In genomic region chr2:30487597-30487996, GRCm38 (mm10) we compare ENCODE assay signal across 11 mouse cellular contexts. TPM values are rescaled to one million over a fixed set of nuclear protein-coding genes. Genes with fewer than 3 reads are reported as not detected.
DNase-seq lines count a peak whose midpoint lies in the region.
"Had no signal": no experiment of that assay in that cellular context is flagged by ENCODE, and none has a peak within 500 bp of the region (broad histone marks: within the 10 kb centered on the region; RNA-seq: fewer than 3 reads in every experiment).

No protein-coding gene starts in this region.

- peak; percentile 14 for DNase-seq in kidney, postnatal 14 days
- no peak for DNase-seq in kidney, postnatal 36 days
- peak; percentile 77 for DNase-seq in adrenal gland, adult 8-10 months
- DNase-seq in gastrocnemius, postnatal 14 days: peak; percentile 69
- no peak for DNase-seq in embryo, embryonic 10 days (ENCODE audit: low spot score)
- no peak for DNase-seq in cerebellum, adult 9-11 months
- no peak for DNase-seq in spleen, postnatal 4 days (ENCODE audit: low spot score in 2 of 2)
- DNase-seq: thymus, adult 18-20 months had no signal

- no peak overlapping the region for H3K4me3 ChIP-seq in macrophage (ENCODE audit: inconsistent target)
- H3K4me3 ChIP-seq: forebrain, embryonic 12.5 days had no signal

- no peaks in the 10 kb centered on the region for H3K36me3 ChIP-seq in macrophage (ENCODE audit: inconsistent target)
- H3K36me3 ChIP-seq: forebrain, embryonic 12.5 days had no signal

- no peaks in the 10 kb centered on the region for H3K79me2 ChIP-seq in macrophage (ENCODE audit: inconsistent target)

- 1% methylated on average over 7 of the region's 7 CpGs for WGBS in macrophage (ENCODE audit: missing documents)

- intact Hi-C loops in gastrocnemius, postnatal 14 days (cut with DNase I; ENCODE audit: low total_unique reads): no loop called here

- peak overlapping the region; percentile 72 for H3K27ac ChIP-seq in macrophage
- H3K27ac ChIP-seq: forebrain, embryonic 12.5 days; hindbrain, postnatal 0 days had no signal

RNA-seq across cellular contexts. Expression of gene Ier5l, which starts 13.6 kb away (rescaled TPM):
- 1 to 10 TPM; 3.8 to 7.7 (median 6.8) TPM for total RNA-seq in adrenal gland, adult 8-10 months (2022)
- 1 to 10 TPM; 3.5 to 4.2 TPM for total RNA-seq in gastrocnemius, postnatal 14 days (2021)
- 1 to 10 TPM in 5 of 26 experiments, under 1 TPM in 16, not detected in 5; 0.31 to 6.4 (median 0.72) TPM for total RNA-seq in macrophage (2018; cell fraction: chromatin; rRNA removed)
- total RNA-seq in macrophage (2018; cell fraction: cytosol; rRNA removed): 10 to 100 TPM in 3 of 26 experiments, 1 to 10 TPM in 13, under 1 TPM in 10; 0.11 to 10.3 (median 1.2) TPM
- total RNA-seq in macrophage (2018; cell fraction: nucleus; rRNA removed): 1 to 10 TPM in 8 of 26 experiments, under 1 TPM in 17, not detected in 1; 0.18 to 6.9 (median 0.66) TPM
- 2.4 to 6.5 TPM (median 4.4 TPM) in 3 replicates for polyA plus RNA-seq in macrophage (2018)

Comparison
In these comparisons a context has a peak if more than half of its experiments do, and no peak if none do; other contexts are left out.
1. DNase-seq: peak in kidney, postnatal 14 days (single experiment), adrenal gland, adult 8-10 months (single experiment) and gastrocnemius, postnatal 14 days (single experiment); none in kidney, postnatal 36 days (0 of 2), embryo, embryonic 10 days (single experiment), cerebellum, adult 9-11 months (single experiment) and spleen, postnatal 4 days (0 of 2).